Mouse (Mus musculus) mature B cell (primary cell): ENCODE data around the gene Mprip.
"Not testable (repeated sequence)": the region's sequence is repeated elsewhere in the genome, so short reads cannot be mapped to it uniquely, and the experiment has no call there.

Experiments
- in situ Hi-C: fragments of 300-500 bp; cut with MboI; formaldehyde crosslinking; loops from 2 replicates; pipeline ENCODE4 v1.14.3; 2019

Gene Mprip

GRCm38 (mm10) chr11:59707931-59708611 lies 47.0 kb downstream of the Mprip start:
- in situ Hi-C loops = no loop called here

- in situ Hi-C loops = no loop called here
Observed at GRCm38 (mm10) chr11:59715424-59715840, 54.3 kb downstream of the Mprip start.

- in situ Hi-C loops = no loop called here
Observed at GRCm38 (mm10) chr11:59717801-59718291, 56.7 kb downstream of the Mprip start.

- in situ Hi-C loops = no loop called here
Observed at GRCm38 (mm10) chr11:59719185-59719584, 58.1 kb downstream of the Mprip start.

GRCm38 (mm10) chr11:59721385-59721784 lies 60.3 kb downstream of the Mprip start:
- in situ Hi-C loops = no loop called here

GRCm38 (mm10) chr11:59727204-59727603 lies 66.1 kb downstream of the Mprip start:
- in situ Hi-C loops = no loop called here

- in situ Hi-C loops = no loop called here
Observed at GRCm38 (mm10) chr11:59731821-59732220, 70.7 kb downstream of the Mprip start.

- in situ Hi-C loops = no loop called here
Observed at GRCm38 (mm10) chr11:59732407-59733066, 71.4 kb downstream of the Mprip start.

GRCm38 (mm10) chr11:59733600-59733999 lies 72.5 kb downstream of the Mprip start:
- in situ Hi-C loops = not testable (repeated sequence)

- in situ Hi-C loops = no loop called here
Observed at GRCm38 (mm10) chr11:59734335-59734734, 73.2 kb downstream of the Mprip start.

- in situ Hi-C loops = loop anchor here (5.0 kb wide), 1 partner anchor 109 kb away; no protein-coding TSS in a partner anchor
Observed at GRCm38 (mm10) chr11:59735938-59736337, 74.8 kb downstream of the Mprip start.

GRCm38 (mm10) chr11:59737250-59737649 lies 76.1 kb downstream of the Mprip start:
- in situ Hi-C loops = loop anchor here (5.0 kb wide), 1 partner anchor 110 kb away; no protein-coding TSS in a partner anchor

- in situ Hi-C loops = loop anchor here (5.0 kb wide), 1 partner anchor 113 kb away; no protein-coding TSS in a partner anchor
Observed at GRCm38 (mm10) chr11:59739996-59740395, 78.9 kb downstream of the Mprip start.

- in situ Hi-C loops = no loop called here
Observed at GRCm38 (mm10) chr11:59741915-59742314, 80.8 kb downstream of the Mprip start.

GRCm38 (mm10) chr11:59743307-59743706 lies 82.2 kb downstream of the Mprip start:
- in situ Hi-C loops = no loop called here

- in situ Hi-C loops = no loop called here
Observed at GRCm38 (mm10) chr11:59743712-59744111, 82.6 kb downstream of the Mprip start.

GRCm38 (mm10) chr11:59744374-59744773 lies 83.3 kb downstream of the Mprip start:
- in situ Hi-C loops = no loop called here

- in situ Hi-C loops = no loop called here
Observed at GRCm38 (mm10) chr11:59745851-59746250, 84.7 kb downstream of the Mprip start.

GRCm38 (mm10) chr11:59746614-59747013 lies 85.5 kb downstream of the Mprip start:
- in situ Hi-C loops = no loop called here

- in situ Hi-C loops = no loop called here
Observed at GRCm38 (mm10) chr11:59749050-59749449, 87.9 kb downstream of the Mprip start.

- in situ Hi-C loops = no loop called here
Observed at GRCm38 (mm10) chr11:59754504-59754903, 93.4 kb downstream of the Mprip start.

- in situ Hi-C loops = no loop called here
Observed at GRCm38 (mm10) chr11:59756351-59756750, 95.2 kb downstream of the Mprip start.
